Mouse (Mus musculus) embryonic facial prominence, embryonic 12.5 days (tissue): ENCODE measurements around the gene Dctn3. TPM values are rescaled to one million over a fixed set of nuclear protein-coding genes. Genes with fewer than 3 reads are reported as not detected.

Experiments used
- polyA plus RNA-seq: library from polyadenylated mRNA; unstranded; fragments of >200 nt; fragmentation: Nextera tagmentation; extraction: Ambion mirVana; gene quantifications from 2 replicates; pipeline ENCODE4 v1.2.1, GENCODE M21; 2016

The Dctn3 gene
- polyA plus RNA-seq, 1 experiment from 2014 or later: 117 TPM

Other genes starting within 250 kb of the Dctn3 start
- gene AI464131, start 220.1 kb downstream of the Dctn3 start, polyA plus RNA-seq: 8.5 and 9.5 TPM in 2 replicates
- 2.8 and 3.7 TPM in 2 replicates for gene 1110017D15Rik, start 205.8 kb downstream of the Dctn3 start, polyA plus RNA-seq
- 4.1 and 5.3 TPM in 2 replicates for gene Fam219a, start 153.6 kb downstream of the Dctn3 start, polyA plus RNA-seq
- 0.73 and 0.91 TPM in 2 replicates for gene Dnaic1, start 153.4 kb downstream of the Dctn3 start, polyA plus RNA-seq
- 29.0 and 33.7 TPM in 2 replicates for gene Enho, start 82.8 kb downstream of the Dctn3 start, polyA plus RNA-seq
- 13.6 and 14.9 TPM in 2 replicates for gene Cntfr, start 26.1 kb downstream of the Dctn3 start, polyA plus RNA-seq
- 337 and 358 TPM in 2 replicates for gene Il11ra1, start 23.2 kb downstream of the Dctn3 start, polyA plus RNA-seq
- 84.9 and 87.8 TPM in 2 replicates for gene Rpp25l, start 9.6 kb downstream of the Dctn3 start, polyA plus RNA-seq
- gene Arid3c, start 8.0 kb upstream of the Dctn3 start, polyA plus RNA-seq: 0.18 TPM in 1 of 2 replicates, not detected in the other
- 40.4 and 41.5 TPM in 2 replicates for gene Galt, start 32.1 kb upstream of the Dctn3 start, polyA plus RNA-seq
- 74.1 and 76.6 TPM in 2 replicates for gene Sigmar1, start 33.0 kb upstream of the Dctn3 start, polyA plus RNA-seq
- 71.7 and 81.6 TPM in 2 replicates for gene Ccl27a, start 51.1 kb upstream of the Dctn3 start, polyA plus RNA-seq
- 11.7 TPM in 1 of 2 replicates, not detected in the other for gene Gm21541, start 180.4 kb upstream of the Dctn3 start, polyA plus RNA-seq
- 4.0 and 4.4 TPM in 2 replicates for gene Gm20878, start 218.4 kb upstream of the Dctn3 start, polyA plus RNA-seq
- gene Fam205a4, start 242.9 kb upstream of the Dctn3 start, polyA plus RNA-seq: 0.32 and 0.37 TPM in 2 replicates